Mouse (Mus musculus): ENCODE measurements around the gene Zcchc7.
"Not testable (repeated sequence)": the region's sequence is repeated elsewhere in the genome, so short reads cannot be mapped to it uniquely, and the experiment has no call there.

The Zcchc7 gene

GRCm38 (mm10) chr4:44920831-44921230 is 165.2 kb downstream of the Zcchc7 start:
- DNase-seq = no peak

- DNase-seq = no peak
Observed at GRCm38 (mm10) chr4:44922466-44923128, 166.9 kb downstream of the Zcchc7 start.

GRCm38 (mm10) chr4:44923129-44923481 is 167.4 kb downstream of the Zcchc7 start:
- DNase-seq = no peak

GRCm38 (mm10) chr4:44927934-44928333 is 172.3 kb downstream of the Zcchc7 start:
- no peak for DNase-seq

GRCm38 (mm10) chr4:44928790-44929189 is 173.1 kb downstream of the Zcchc7 start:
- no peak for DNase-seq

- no peak for DNase-seq
Observed at GRCm38 (mm10) chr4:44930406-44930805, 174.7 kb downstream of the Zcchc7 start.

- no peak for DNase-seq
Observed at GRCm38 (mm10) chr4:44931732-44932131, 176.1 kb downstream of the Zcchc7 start.

GRCm38 (mm10) chr4:44938359-44939340 is 183.0 kb downstream of the Zcchc7 start:
- DNase-seq = no peak

- no peak for DNase-seq
Observed at GRCm38 (mm10) chr4:44939576-44940249, 184.0 kb downstream of the Zcchc7 start.

GRCm38 (mm10) chr4:44940286-44940685 is 184.6 kb downstream of the Zcchc7 start:
- DNase-seq = no peak

- no peak for DNase-seq
Observed at GRCm38 (mm10) chr4:44942237-44942636, 186.6 kb downstream of the Zcchc7 start.

GRCm38 (mm10) chr4:44943480-44943879 is 187.8 kb downstream of the Zcchc7 start:
- DNase-seq = no peak

GRCm38 (mm10) chr4:44944426-44945075 is 188.9 kb downstream of the Zcchc7 start:
- no peak for DNase-seq

- not testable (repeated sequence) for DNase-seq
Observed at GRCm38 (mm10) chr4:44946126-44946525, 190.4 kb downstream of the Zcchc7 start.

GRCm38 (mm10) chr4:44947464-44947863 is 191.8 kb downstream of the Zcchc7 start:
- no peak for DNase-seq

GRCm38 (mm10) chr4:44948314-44948713 is 192.6 kb downstream of the Zcchc7 start:
- DNase-seq = no peak

GRCm38 (mm10) chr4:44953041-44953440 is 197.4 kb downstream of the Zcchc7 start:
- no peak for DNase-seq

GRCm38 (mm10) chr4:44958776-44959175 is 203.1 kb downstream of the Zcchc7 start:
- no peak for DNase-seq

GRCm38 (mm10) chr4:44959220-44959619 is 203.5 kb downstream of the Zcchc7 start:
- DNase-seq = no peak

- no peak for DNase-seq
Observed at GRCm38 (mm10) chr4:44963156-44963555, 207.5 kb downstream of the Zcchc7 start.

- DNase-seq = no peak
Observed at GRCm38 (mm10) chr4:44965175-44965574, 209.5 kb downstream of the Zcchc7 start.

- DNase-seq = no peak
Observed at GRCm38 (mm10) chr4:44965736-44966135, 210.1 kb downstream of the Zcchc7 start.

GRCm38 (mm10) chr4:44967402-44967801 is 211.7 kb downstream of the Zcchc7 start:
- no peak for DNase-seq

All from cerebellum, adult 9-11 months (tissue).